Mouse (Mus musculus): ENCODE measurements around the gene Obox1. TPM values are rescaled to one million over a fixed set of nuclear protein-coding genes. Genes with fewer than 3 reads are reported as not detected.
"Not testable (repeated sequence)": the region's sequence is repeated elsewhere in the genome, so short reads cannot be mapped to it uniquely, and the experiment has no call there.

The Obox1 gene
- total RNA-seq (2015) (not detected in 2 replicates), total RNA-seq (2017) (not detected in 2 replicates)

- ATAC-seq (replicated peaks; ENCODE audit: poor library complexity), result not testable (repeated sequence)
Observed at GRCm38 (mm10) chr7:15388421-15388998, at the start of gene Obox1, which contains the start of gene Obox2. Obox1 (plus strand) TSS chr7:15388948. Obox2 (plus strand) TSS chr7:15388721.

GRCm38 (mm10) chr7:15399147-15399874 is 10.6 kb downstream of the Obox1 start:
- not testable (repeated sequence) for ATAC-seq (replicated peaks; ENCODE audit: poor library complexity)

DNA sequence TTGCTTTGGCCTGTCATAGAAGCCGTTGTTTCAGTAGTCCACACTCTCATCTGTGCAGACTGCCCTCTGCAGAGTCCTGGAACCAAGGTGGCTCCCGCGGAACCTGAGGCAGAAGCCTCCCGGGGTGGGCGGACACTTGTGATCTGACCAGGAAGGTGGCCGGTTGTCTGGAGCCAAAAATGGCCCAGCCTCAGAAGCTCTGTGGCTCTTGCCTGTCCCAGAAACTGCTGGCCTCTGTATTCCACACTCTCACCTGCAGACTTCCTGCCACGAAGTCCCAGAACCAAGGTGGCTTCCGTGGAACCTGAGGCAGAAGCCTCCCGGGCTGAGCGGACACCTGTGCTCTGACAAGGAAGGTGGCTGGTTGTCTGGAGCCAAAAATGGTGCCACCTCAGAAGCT is 18.1 kb downstream of the Obox1 start:
- ATAC-seq (replicated peaks; ENCODE audit: poor library complexity), result not testable (repeated sequence)

DNA sequence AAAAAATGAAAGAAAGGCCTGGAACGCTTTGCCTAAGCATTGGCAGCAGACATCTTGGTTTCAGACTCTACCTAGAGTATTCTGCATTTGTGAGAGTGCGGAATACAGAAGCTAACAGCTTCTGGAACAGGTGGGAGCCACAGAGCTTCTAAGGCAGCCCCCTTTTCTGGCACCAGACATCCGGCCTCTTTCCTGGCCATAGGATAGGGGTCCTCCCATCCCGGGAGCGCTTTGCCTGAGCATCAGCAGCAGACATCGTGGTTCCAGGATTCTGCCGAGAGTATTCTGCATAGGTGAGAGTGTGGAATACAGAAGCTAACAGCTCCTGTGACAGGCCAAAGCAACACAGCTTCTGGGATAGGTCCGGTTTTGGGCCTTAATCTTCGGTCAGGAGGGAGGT is 29.3 kb downstream of the Obox1 start:
- ATAC-seq (replicated peaks; ENCODE audit: poor library complexity), result not testable (repeated sequence)

GRCm38 (mm10) chr7:15425537-15425936 is 36.8 kb downstream of the Obox1 start:
- not testable (repeated sequence) for ATAC-seq (replicated peaks; ENCODE audit: poor library complexity)

DNA sequence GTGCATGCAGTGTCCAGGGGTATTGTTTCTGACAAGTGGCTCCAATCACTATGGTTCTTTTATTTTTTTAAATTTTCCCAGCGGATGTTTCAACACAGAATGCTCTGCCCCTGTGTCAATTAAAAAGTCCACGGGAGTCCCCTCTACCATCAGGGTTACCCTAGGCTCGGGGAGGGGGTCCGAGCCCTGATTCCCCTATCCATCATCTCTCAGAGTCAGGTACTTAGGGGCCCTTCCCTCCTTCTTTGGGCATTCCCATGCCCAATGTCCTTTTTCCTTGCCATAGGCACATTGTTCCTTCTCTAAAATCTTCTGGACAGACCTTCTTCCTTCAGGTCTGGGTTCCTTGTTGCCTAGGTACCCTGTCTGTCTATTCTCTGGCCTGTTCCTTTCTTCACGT is 120.7 kb downstream of the Obox1 start:
- not testable (repeated sequence) for ATAC-seq (replicated peaks; ENCODE audit: poor library complexity)

Other genes starting within 250 kb of the Obox1 start
- not detected in 2 replicates for gene Obox2, start 227 bp upstream of the Obox1 start, total RNA-seq (2015)
- gene Obox2, start 227 bp upstream of the Obox1 start, total RNA-seq (2017), result not detected in 2 replicates

Data from megakaryocyte progenitor cell, adult 5-6 weeks (primary cell).